Mouse (Mus musculus): ENCODE measurements around the gene D230025D16Rik.

Gene D230025D16Rik

DNA sequence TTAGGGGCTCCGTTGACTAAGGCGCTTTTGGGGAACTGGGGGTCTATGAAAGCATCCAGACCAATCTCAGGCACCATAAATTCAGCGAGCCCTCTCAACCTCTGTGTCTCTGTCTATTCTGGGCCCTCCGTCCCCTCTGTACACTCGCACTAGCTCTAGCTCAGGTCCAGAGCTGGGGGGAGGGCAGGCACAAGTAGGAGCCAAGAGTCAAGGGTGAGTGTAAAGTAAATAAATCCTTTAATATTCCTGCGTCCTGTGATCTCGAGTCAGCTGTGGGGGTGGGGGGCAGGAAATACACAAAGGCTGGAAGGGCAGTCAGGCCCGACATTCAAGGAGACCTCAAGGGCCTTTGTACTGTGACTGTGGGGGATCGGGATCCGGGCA, 44.1 kb downstream of the D230025D16Rik start:
- DNase-seq: no peak

DNA sequence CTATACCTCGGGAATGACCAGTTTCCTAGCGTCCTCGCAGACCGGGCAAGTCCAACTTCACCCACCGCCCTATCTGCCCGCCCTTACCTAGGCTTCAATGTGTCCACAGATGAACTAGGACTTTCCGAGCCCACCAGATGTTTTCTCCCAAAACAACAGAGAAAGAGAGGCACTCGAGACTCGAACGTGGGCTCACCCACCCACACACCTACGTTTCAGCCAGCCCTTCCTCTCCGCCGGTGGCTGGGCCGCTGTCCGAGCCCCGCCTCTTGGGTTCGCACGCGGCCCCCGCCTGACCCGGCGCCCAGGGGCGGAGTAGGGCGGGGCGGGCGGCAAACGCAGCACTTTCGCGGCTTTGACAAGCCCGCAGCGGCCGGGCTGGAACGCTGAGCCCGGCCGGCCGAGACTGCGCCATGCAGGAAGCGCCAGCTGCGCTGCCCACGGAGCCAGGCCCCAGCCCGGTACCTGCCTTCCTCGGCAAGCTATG, 44.6 kb downstream of the D230025D16Rik start, which contains the start of gene Hsf4:
TSS of gene Hsf4 (plus strand) at position 341 of the 487 bp plus-strand sequence.
- DNase-seq: peak; percentile 77

DNA sequence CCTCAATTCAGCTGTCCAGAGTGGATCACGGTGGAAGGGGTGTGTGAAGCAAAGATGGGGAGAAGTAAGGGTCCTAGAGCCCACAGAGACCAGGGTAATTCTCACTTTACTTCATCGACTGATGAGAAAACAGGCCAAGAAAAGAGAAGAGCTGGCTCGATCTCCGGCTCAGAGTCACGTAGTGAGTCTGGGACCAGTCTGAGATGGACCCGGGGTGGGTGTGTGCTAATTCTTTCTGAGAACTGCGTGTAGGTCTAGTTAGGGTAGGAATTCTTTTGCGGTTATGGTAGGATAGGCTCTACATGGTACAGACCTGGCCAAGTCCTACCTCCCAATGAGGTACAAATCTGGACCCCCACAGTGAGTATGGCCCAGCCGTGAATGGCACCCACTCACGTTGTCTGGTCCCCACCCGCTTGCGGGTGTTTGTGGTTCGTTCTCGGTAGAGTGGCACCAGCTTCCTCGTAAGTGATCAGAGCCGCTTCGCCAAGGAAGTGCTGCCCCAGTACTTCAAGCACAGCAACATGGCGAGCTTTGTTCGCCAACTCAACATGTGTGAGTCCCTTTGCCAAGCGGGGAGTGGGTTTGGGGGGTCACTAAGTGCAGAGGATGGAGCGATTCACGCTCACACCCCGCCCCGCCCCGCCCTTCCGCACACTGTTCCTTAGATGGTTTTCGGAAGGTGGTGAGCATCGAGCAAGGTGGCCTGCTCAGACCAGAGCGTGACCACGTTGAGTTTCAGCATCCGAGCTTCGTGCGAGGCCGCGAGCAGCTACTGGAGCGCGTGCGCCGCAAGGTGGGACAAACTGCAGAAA, 45.4 kb downstream of the D230025D16Rik start:
- peak; percentile 65 for DNase-seq

DNA sequence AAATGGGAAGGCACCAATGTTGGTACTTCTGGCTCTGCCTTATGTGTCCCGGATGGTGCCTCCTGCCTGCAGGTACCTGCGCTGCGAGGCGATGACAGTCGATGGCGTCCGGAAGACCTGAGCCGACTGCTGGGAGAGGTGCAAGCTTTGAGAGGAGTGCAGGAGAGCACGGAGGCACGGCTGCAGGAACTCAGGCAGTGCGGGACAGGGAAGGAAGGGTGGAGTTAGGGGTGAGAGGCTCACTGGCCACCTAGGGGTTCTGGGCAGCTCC, 45.9 kb downstream of the D230025D16Rik start:
- peak; percentile 37 for DNase-seq

DNA sequence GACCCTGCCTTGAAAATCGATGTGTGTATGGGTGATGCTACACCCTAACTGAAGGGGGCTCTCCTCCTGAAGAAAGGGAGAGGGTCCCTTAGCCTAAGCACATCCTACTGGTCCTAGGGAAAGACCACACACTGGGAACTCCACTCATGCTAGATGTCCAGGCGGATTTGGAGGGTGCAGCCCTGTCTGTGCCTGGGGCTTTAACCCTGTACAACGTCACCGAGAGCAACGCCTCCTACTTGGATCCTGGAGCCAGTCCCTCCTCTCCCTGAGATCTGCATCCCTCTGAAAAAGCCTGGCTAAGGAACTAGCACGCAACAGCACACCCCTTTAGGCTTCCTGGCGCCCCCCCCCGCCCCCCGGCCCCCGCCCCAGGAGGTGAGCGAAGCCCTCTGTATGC, 50.4 kb downstream of the D230025D16Rik start:
- DNase-seq: no peak

DNA sequence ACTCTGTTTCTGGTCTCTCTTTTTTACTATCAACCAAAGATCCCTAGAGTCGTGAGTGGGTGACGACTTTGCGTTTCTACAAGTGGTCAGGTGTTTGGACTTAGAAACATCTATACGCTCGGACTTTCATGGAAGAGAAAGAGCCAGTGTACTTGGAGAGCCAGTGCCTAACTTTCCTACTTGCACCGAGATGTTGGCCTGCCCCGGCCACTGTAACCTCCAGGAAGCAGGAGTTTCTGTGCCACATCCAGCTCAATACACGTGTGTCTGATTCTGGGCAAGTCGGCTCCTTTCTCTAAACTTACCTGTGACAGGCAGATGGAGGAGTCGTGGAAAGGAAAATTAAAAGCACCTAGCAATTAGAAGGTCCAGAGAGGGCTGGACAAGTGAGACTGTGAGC, 50.9 kb downstream of the D230025D16Rik start, which contains the start of gene Nol3:
TSS of gene Nol3 (plus strand) at position 301 of the 400 bp plus-strand sequence.
- no peak for DNase-seq

DNA sequence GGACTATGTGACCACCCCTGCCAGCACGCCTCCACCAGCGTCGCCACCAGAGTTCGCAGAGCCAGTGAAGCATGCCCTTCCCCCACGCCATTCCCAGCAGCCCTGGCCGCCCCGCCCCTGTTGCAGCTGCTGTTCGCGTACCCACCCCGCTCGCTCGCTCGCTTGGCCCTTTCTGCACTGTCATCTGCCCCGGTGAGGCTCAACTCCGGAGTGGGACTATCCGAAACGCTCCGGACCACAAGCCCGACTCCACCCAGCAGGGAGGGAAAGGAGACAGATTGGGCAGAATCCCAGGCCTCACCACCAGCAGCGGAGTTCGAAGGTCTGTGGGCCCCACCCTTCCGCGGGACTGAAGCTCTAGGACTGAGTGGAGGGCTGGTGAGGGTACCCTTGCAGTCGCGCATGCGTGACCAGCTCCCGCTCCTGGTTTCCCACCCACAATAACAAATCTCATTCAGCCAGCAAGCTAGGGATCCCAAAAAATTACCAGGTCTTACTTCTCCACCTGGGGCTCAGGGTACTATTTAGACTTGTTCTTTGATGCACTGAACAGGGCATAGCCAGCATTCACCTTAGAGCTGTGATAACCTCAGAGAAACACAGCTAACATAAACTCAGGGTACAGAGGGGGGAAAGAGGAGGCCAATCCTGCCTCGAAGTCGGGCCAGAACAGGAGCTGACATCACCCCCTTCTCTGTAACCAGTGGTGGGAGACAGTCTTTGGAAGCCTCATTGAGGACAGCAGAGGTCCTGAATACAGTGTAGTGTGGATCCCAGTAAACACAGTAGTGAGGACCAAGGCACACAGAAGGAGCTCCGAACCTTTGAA, 51.6 kb downstream of the D230025D16Rik start:
- DNase-seq: peak; percentile 45

DNA sequence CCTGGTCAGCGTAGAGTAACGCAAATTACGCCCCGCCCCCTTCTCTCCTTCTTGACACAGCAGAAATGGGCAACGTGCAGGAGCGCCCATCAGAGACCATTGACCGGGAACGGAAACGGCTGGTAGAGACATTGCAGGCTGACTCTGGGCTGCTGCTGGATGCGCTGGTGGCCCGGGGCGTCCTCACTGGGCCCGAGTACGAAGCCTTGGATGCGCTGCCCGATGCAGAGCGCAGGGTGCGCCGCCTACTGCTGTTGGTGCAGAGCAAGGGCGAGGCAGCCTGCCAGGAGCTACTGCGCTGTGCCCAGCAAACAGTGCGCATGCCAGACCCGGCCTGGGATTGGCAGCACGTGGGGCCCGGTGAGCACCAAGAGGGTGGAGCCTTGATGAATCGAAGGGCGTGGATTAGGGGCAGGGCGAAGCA, 54.0 kb downstream of the D230025D16Rik start:
- peak; percentile 95 for DNase-seq

DNA sequence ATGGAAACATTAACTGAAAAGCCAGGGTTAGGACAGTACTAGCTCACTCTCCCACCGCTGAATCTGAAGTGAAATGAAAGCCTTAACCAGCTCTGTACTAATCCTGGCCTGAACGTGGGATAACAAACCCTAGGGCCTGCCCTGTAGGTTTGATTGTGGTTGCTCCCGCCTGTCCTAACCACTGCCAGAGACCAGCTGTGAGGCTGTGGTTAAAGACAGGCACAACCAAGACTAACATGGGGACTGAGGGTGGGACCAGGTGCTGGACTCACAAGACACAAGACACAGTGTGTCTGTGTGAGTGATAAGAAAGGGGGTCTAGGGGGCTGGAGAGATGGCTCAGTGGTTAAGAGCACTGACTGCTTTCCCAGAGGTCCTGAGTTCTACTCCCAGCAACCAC, 55.6 kb downstream of the D230025D16Rik start:
- DNase-seq: no peak

DNA sequence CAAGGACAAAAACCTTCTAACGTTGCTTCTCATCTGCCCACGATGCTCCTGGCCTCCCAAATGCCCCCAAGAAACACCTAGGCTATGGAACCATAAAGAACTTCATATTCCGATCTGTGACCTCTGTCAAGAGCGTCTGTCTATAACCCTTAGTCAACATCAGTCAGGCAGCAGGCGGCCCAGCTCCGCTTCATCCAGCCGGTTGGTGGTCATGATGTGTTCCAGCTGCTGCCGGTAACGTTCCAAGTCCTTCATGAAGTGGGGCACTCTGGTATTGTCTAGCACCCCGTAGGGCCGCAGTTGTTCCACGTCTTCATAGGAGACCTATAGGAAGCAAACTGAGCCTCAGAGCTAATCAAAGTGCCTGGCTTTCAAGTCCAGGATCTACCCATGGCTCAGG, 56.9 kb downstream of the D230025D16Rik start:
- DNase-seq: no peak

DNA sequence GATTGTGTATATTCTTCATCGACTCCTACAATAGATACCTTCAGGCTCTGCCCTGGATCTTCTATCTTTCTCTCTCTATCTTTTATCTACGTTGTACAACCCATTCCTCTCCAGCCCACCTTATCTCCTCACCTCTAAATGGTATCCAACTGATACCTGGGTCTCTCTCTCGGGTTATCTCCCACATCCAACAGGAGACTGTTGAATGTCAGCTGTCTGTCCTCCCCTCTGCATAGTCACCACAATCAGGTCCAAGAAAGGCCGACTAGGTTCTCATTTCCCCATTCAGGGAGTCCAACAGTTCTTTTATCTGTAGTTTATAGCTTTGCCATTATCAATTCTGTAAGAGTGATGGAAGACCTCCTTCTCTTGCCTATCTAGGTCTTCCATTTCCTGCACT, 57.3 kb downstream of the D230025D16Rik start:
- no peak for DNase-seq

DNA sequence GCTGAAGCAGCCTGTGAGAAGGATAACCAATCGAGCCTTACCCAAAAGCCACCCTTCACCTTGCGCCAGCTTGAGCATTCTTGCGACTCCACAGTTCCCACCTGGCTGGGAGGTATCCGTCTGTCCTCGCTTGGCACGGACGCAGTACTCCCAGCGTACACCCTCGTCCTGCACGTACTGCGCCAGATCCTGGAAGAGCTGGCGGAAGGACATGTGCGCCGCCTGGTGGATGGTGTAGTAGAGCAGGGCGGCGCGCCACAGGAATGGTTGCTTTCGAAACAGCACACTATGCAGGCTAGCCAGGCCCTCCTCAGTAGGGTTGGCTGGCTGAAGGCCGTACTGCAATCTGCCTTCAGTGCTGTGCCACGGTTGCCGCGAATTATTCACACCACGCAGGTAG, 58.1 kb downstream of the D230025D16Rik start:
- DNase-seq: peak; percentile 80

DNA sequence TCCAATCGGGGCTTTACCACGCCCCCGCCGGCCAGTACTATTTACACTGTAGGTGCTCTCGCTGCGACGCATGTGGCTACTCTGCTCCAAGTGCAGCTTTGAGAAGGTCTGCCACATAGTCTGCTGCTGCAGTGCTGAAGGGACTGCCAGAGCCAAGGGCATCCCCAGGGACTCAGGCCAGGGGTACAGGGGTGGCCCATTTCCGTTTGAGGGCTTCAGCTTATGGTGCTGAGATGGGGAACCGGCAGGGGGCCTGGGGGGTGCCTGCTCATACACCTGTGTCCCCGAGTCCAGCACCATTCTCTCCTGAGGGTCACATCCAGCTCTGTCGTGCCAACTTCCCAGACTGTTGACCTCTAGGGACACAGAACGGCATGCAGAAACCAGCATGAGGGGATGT, 60.6 kb downstream of the D230025D16Rik start:
- DNase-seq: peak; percentile 57

DNA sequence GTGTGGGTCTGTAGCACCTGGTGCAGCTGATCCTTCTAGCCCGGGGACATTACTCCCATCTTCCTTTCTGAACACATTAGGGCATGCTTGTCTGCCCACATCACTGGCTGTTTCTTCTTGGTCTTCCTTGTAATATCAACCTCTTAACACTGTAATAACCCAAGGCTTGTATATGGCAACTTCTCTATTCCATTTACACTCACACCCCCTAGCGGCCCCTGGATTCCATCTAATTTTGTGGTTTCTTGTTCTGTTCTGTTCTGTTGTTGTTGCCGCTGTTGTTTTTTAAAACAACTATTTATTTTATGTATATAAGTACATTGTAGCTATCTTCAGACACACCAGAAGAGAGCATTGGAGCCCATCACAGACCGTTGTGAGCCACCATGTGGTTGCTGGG, 62.0 kb downstream of the D230025D16Rik start:
- DNase-seq: no peak

DNA sequence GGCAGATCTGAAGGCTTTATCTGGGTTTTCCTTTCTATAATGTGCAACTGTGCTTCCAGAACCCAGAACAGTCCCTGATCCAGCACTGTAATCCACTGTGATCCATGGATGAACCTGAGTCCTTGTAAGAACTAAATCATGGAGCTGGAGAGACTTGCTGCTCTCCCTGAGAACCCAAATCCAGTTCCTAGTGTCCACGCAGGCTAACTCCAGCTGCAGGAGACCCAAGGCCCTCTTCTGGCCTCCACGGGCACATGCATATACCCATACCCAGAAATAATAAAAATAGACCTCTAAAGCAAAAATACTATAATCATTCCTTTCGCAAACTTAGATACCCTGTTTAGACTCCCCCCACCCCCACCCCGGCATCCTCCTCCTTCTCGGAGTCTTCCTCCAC, 63.3 kb downstream of the D230025D16Rik start:
- peak; percentile 45 for DNase-seq

DNA sequence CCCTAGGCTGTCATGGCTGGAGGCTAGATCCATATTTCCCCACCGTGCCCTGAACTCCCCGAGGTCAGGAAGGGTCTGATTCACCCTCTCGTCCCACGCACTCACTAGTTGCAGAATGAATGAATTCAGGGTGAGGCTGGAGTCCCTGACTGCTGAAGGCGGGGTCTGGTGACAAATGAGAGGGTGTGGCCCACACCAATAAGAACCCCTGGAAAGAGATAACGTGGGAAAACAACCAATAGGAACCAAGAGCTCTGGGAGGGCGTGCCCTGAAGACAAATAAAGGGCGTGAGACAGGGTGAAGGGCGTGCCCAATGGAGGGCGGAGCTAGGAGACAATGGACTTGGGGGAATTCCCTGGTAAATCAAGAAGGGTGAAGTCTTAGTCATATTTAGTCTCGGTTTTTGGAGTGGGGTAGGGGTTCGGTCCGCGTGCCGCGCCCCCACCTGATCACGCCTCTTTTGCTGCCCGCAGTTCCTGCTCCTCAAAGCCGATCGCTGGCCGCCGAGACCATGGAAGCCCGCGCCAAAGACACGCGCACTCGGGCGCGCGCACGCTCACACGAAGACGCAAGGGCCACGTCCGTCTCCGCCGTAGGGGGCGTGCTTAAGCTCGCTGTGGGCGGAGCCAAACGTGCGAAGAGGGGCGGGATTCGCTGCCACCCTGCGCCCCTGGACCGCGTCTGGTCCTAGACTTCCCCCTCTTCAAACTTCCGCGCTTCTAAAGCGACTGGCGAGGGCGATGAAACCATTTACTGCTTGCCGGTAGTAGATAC, 64.2 kb downstream of the D230025D16Rik start:
- DNase-seq: peak; percentile 97

DNA sequence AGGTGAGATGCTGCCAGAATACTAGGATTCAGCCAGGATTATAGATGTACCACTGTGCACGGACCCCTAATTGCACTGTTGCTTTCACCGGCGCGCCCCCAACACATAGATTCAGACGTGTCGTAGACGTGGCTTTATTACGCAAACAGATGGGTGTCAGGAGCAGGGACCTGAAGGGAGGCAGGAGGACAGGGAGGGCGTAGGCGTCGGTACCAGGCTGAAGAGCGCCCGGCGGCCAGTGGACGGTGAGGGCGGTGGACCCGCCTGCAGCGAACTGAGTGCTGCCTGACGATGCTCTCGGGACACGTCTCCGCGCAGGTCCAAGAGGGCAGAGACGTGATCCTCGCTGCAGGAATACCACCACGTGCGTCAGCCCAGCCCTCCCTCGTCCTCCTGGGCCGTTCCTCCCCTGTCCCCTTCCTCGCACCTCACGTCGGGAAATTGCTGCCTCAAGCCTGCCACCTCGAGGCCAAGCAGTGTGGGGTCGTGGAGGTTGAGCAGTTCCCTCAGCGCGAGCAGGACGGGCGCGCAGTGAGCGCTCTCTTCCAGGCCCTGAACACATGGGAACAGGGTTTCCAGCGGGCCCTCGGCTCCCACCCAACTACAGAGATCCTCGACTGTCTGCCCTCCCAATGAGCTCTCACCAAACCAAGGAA, 65.0 kb downstream of the D230025D16Rik start, which contains the start of gene 4931428F04Rik:
TSS of gene 4931428F04Rik (minus strand) at position 60 of the 656 bp plus-strand sequence.
- DNase-seq: peak; percentile 87

DNA sequence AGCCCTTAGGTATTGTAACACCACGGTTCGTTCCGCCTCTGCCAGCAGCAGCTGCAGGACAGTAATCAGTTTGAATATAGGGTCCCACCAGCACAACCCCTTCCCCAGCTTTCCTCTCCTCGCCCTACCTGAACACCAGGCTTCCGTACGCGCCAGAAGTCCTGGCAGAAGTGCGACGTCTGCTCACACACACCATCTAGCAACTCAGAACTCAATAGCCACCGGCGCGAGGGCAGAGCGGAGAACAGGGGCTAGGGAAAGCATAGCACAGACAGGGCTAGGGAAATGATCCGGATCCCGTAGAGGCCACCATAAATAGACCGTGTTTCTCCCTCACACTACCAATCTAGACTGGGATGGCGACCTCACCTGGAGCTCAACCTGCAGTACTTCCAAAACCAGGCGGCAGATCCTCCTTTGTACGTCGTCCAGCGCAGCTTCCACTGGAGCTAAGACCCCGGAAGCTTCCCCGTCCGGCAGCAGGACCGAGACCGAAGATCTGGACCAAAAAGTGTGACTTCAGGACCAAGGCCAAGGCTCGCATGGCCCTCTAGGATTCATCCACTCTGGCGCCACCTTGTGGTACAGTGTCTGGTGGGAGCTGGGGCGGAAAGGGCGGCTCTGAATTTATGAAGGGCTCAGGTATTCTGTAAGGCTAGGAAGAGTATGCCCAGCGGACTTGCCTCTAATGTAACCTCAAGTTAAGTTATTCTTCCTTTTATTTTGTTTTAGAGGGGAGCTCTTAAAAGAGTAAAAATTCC, 65.8 kb downstream of the D230025D16Rik start:
- DNase-seq: peak; percentile 88

DNA sequence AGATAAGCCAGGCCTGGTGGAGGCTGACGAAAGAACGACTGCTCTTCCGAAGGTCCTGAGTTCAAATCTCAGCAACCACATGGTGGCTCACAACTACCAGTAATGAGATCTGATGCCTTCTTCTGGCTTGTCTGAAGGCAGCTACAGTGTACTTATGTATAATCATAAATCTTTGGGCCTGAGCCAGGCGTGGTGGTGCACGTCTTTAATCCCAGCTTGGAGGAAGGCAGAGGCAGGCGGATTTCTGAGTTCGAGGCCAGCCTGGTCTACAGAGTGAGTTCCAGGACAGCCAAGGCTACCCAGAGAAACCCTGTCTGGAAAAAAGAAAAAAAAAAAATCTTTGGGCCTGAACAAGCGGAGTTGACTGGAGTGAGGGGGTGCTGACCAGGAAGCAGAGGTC, 66.4 kb downstream of the D230025D16Rik start:
- DNase-seq: peak; percentile 68

DNA sequence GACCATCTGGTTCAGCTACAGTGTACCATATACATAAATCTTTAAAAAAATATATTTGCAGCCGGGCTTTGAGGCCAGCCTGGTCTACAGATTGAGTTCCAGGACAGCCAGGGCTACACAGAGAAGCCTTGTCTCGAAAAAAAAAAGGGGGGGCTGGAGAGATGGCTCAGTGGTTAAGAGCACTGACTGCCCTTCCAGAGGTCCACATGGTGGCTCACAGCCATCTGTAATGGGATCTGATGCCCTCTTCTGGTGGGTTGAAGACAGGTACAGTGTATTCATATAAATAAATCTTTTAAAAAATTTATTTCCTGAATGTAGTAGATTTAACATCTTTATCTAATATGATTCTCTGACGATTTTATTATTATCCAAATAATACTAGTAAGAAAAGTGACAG, 66.9 kb downstream of the D230025D16Rik start:
- peak; percentile 55 for DNase-seq

DNA sequence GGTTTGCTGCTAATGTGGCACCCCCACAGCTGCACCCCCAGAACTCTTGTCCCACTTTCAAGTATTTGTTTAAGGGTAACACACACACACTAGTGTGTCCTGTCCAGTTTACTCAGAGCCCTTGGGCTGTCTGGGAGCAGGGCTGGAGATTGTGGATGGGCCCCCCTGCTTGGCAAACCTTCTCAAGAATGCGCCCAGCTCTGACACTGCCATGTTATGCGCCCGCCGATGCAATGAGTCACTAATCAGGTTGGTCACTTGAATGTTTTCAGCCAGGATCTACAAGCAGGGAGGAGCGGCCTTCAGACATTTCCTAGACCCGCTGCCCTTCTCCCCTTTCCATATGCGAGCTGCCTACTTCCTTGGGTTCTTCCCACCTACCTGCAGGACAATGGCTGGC, 67.5 kb downstream of the D230025D16Rik start:
- DNase-seq: peak; percentile 65

DNA sequence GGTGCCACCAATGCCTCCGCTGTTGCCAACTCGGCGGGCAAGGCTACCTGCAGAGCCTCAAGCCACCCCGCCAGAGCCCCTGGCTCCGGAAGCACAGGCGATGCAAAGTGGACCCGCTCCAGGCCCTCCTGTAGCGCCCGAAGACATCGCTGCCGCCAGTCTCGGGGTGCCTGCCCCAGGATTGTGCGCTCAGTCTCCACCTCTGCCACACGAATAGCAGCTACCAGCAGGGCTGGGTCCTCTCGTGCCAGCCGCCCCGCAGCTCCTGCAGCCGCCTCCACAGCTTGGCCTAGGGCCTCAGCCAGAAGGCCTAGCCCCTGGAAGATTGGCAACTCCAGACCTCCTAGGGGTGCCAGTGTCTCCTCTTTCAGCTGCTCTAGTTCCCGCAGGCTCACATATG, 68.5 kb downstream of the D230025D16Rik start:
- DNase-seq: peak; percentile 91
